Mouse (Mus musculus) ES-E14 (cell line): ENCODE measurements around the gene Paqr7.

Experiments
- HCFC1 ChIP-seq: IDR thresholded peaks from 2 replicates; pipeline ENCODE4 v1.6.1; 2012; ENCODE audit warnings: low read length, inconsistent platforms, borderline replicate concordance; ENCODE audit not compliant: insufficient read depth
- MAFK ChIP-seq: IDR thresholded peaks from 2 replicates; pipeline ENCODE4 v1.6.1; 2014; ENCODE audit warnings: mild to moderate bottlenecking, low read depth, low read length, inconsistent platforms; ENCODE audit not compliant: insufficient read depth
- ZNF384 ChIP-seq: IDR thresholded peaks from 2 replicates; pipeline ENCODE4 v1.6.1; 2012; ENCODE audit warnings: low read depth, low read length, inconsistent platforms

DNA sequence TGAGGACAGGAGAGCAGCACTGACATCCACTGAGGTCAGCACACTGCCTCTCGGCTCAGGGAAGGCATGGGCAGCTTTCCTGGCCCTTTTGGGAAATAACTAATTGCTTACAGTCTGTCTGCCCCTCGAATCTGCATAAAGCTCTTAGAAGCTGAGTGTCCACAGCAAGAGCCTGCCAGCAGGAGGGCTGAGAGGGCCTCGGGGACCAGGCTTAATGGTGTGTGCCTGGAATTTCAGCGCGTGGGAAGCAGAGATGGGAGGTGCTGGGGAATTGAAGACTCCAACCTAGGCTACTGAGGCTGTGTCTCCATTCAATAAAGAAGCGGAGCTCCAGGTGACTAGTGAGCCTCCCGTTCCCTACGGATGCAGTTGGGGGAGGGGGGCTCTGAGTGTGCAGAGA, 22.3 kb upstream of the Paqr7 start:
- no peak for TF ChIP-seq MAFK
- no peak for TF ChIP-seq HCFC1
- no peak for TF ChIP-seq ZNF384
